In the genomic region with DNA sequence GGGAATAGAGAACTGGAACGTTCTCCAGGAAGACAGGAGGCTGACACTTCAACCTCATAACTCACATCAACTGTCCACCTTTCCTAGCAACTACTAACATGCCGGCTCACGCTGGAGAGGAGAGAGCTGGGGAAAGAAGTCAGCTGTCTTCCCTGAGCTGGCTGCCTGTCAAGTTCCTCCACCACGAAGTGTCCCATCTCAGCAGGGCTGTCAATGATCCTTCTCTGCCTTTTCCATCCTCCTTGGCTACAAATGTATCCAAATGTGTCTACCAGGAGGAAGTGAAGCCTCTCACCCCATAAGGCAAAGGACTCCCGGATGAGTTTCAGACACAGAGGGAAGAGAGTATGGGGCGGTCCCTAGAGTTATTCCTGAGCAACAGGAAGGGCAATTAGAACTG, we compare ENCODE assay signal across 8 mouse cellular contexts. TPM values are rescaled to one million over a fixed set of nuclear protein-coding genes. Genes with fewer than 3 reads are reported as not detected.
DNase-seq lines count a peak whose midpoint lies in the region; ATAC-seq and TF ChIP-seq lines count a peak whose summit lies in the region.

No protein-coding gene starts in this region.

- peak; percentile 29 for DNase-seq in adrenal gland, postnatal 14 days
- no peak for DNase-seq in adrenal gland, adult 8-10 months
- DNase-seq in lung, adult 2 months, result no peak
- DNase-seq in stomach, postnatal 0 days (ENCODE audit: low spot score), result no peak
- DNase-seq in left cerebral cortex, adult 11 months (ENCODE audit: low spot score), result no peak
- DNase-seq in adrenal gland, postnatal 10 days, result no peak

- peak overlapping the region; percentile 70; the same call in 1 of the 2 replicates for H3K4me3 ChIP-seq in lung, embryonic 15.5 days
- H3K4me3 ChIP-seq in lung, adult 2 months (replicated peaks; ENCODE audit: extremely low read depth, low read depth, low read length), result no peak overlapping the region
- no peak overlapping the region for H3K4me3 ChIP-seq in liver, embryonic 12.5 days
- 0 out of 2 replicates have a peak overlapping the region, but pooled peaks have one; percentile 8 for H3K4me3 ChIP-seq in stomach, postnatal 0 days (ENCODE audit: low read depth, low read length)

- TF ChIP-seq EP300 in stomach, postnatal 0 days (optimal IDR thresholded peaks at IDR 0.05), result no peak

- WGBS in lung, embryonic 15.5 days, result 14% methylated on average over 6 of the region's 6 CpGs
- WGBS in lung, adult 2 months, result 24% methylated on average over 6 of the region's 6 CpGs
- WGBS in liver, embryonic 12.5 days (ENCODE audit: insufficient replicate concordance), result 26% methylated on average over 6 of the region's 6 CpGs
- 27% methylated on average over 6 of the region's 6 CpGs for WGBS in stomach, postnatal 0 days

- ATAC-seq in lung, embryonic 15.5 days (ENCODE audit: borderline replicate concordance, extremely low read depth, low FRiP score, low TSS enrichment), result no peak
- ATAC-seq in liver, embryonic 12.5 days, result no peak
- no peak for ATAC-seq in stomach, postnatal 0 days (ENCODE audit: low FRiP score, low TSS enrichment)

- no peaks in the 10 kb centered on the region for H3K9me3 ChIP-seq in lung, embryonic 15.5 days
- H3K9me3 ChIP-seq in liver, embryonic 12.5 days (replicated peaks), result no peaks in the 10 kb centered on the region
- H3K9me3 ChIP-seq in stomach, postnatal 0 days (ENCODE audit: control insufficient read depth, low read length), result no peaks in the 10 kb centered on the region

- TF ChIP-seq CTCF in lung, adult 2 months (IDR thresholded peaks at IDR 0.05; ENCODE audit: insufficient read depth, low read length), result no peak
- no peak for TF ChIP-seq CTCF in stomach, postnatal 0 days (IDR thresholded peaks at IDR 0.05; ENCODE audit: low read depth)

- TF ChIP-seq POLR2A in lung, adult 2 months (IDR thresholded peaks at IDR 0.05; ENCODE audit: borderline replicate concordance, extremely low read depth, low read depth, low read length), result no peak

- no peak overlapping the region for H3K9ac ChIP-seq in lung, embryonic 15.5 days
- H3K9ac ChIP-seq in liver, embryonic 12.5 days, result no peak overlapping the region
- peak overlapping the region; percentile 8; the same call in 1 of the 2 replicates for H3K9ac ChIP-seq in stomach, postnatal 0 days (ENCODE audit: low read length)

- peak overlapping the region; percentile 97 for H3K4me2 ChIP-seq in lung, embryonic 15.5 days
- peak overlapping the region; percentile 72 for H3K4me2 ChIP-seq in liver, embryonic 12.5 days
- peak overlapping the region; percentile 97 for H3K4me2 ChIP-seq in stomach, postnatal 0 days (replicated peaks; ENCODE audit: low read depth)

- peak overlapping the region; percentile 99 for H3K27ac ChIP-seq in lung, embryonic 15.5 days
- no peak overlapping the region; the same call in 1 of the 2 replicates for H3K27ac ChIP-seq in liver, embryonic 12.5 days
- peak overlapping the region; percentile 91 for H3K27ac ChIP-seq in stomach, postnatal 0 days (replicated peaks)

- peaks cover 72% of the 10 kb centered on the region for H3K4me1 ChIP-seq in lung, embryonic 15.5 days
- peaks cover 3% of the 10 kb centered on the region; the same call in 1 of the 2 replicates for H3K4me1 ChIP-seq in lung, adult 2 months (ENCODE audit: control insufficient read depth, insufficient read depth, low read length)
- H3K4me1 ChIP-seq in liver, embryonic 12.5 days, result peaks cover 78% of the 10 kb centered on the region
- H3K4me1 ChIP-seq in stomach, postnatal 0 days (replicated peaks; ENCODE audit: control insufficient read depth, insufficient read depth), result peaks cover 29% of the 10 kb centered on the region

- H3K36me3 ChIP-seq in lung, embryonic 15.5 days, result no peaks in the 10 kb centered on the region
- H3K36me3 ChIP-seq in liver, embryonic 12.5 days, result no peaks in the 10 kb centered on the region
- no peaks in the 10 kb centered on the region for H3K36me3 ChIP-seq in stomach, postnatal 0 days (ENCODE audit: control insufficient read depth, insufficient read depth, low read length)

- H3K27me3 ChIP-seq in lung, embryonic 15.5 days, result no peaks in the 10 kb centered on the region
- peaks cover 94% of the 10 kb centered on the region for H3K27me3 ChIP-seq in liver, embryonic 12.5 days (replicated peaks)
- H3K27me3 ChIP-seq in stomach, postnatal 0 days (ENCODE audit: control insufficient read depth, insufficient read depth, low read length), result no peaks in the 10 kb centered on the region

RNA-seq across cellular contexts. Expression of gene Lrp1, which starts 2.8 kb away (rescaled TPM):
- 138 and 201 TPM in 2 replicates for total RNA-seq in adrenal gland, postnatal 14 days (2021)
- 100 to 1,000 TPM; 212 to 271 (median 242) TPM for total RNA-seq in adrenal gland, adult 8-10 months (2022)
- polyA plus RNA-seq in lung, embryonic 15.5 days (2015; fragmentation: Nextera tagmentation; extraction: Ambion mirVana), result 72.6 and 73.6 TPM in 2 replicates
- polyA plus RNA-seq in lung, adult 2 months (2012; rRNA removed), result 215 and 248 TPM in 2 replicates
- polyA plus RNA-seq in liver, embryonic 12.5 days (2016; fragmentation: Nextera tagmentation; extraction: Ambion mirVana), result 22.8 and 26.5 TPM in 2 replicates
- 32.7 and 37.4 TPM in 2 replicates for polyA plus RNA-seq in stomach, postnatal 0 days (2015; fragmentation: Nextera tagmentation; extraction: Ambion mirVana)
- total RNA-seq in adrenal gland, postnatal 10 days (2021), result 100 to 1,000 TPM; 170 to 208 TPM

RNA-seq across cellular contexts. Expression of gene Stat6, which starts 24.6 kb away (rescaled TPM):
- total RNA-seq in adrenal gland, postnatal 14 days (2021), result 75.0 and 89.4 TPM in 2 replicates
- 100 to 1,000 TPM in 3 of 4 experiments, 10 to 100 TPM in 1; 96.7 to 113 (median 107) TPM for total RNA-seq in adrenal gland, adult 8-10 months (2022)
- polyA plus RNA-seq in lung, embryonic 15.5 days (2015; fragmentation: Nextera tagmentation; extraction: Ambion mirVana), result 33.1 and 37.6 TPM in 2 replicates
- 92.3 and 123 TPM in 2 replicates for polyA plus RNA-seq in lung, adult 2 months (2012; rRNA removed)
- 19.2 and 19.4 TPM in 2 replicates for polyA plus RNA-seq in liver, embryonic 12.5 days (2016; fragmentation: Nextera tagmentation; extraction: Ambion mirVana)
- polyA plus RNA-seq in stomach, postnatal 0 days (2015; fragmentation: Nextera tagmentation; extraction: Ambion mirVana), result 31.4 and 34.6 TPM in 2 replicates
- 10 to 100 TPM; 64.7 to 67.8 TPM for total RNA-seq in adrenal gland, postnatal 10 days (2021)

RNA-seq across cellular contexts. Expression of gene Nemp1, which starts 48.5 kb away (rescaled TPM):
- 9.2 and 9.4 TPM in 2 replicates for total RNA-seq in adrenal gland, postnatal 14 days (2021)
- total RNA-seq in adrenal gland, adult 8-10 months (2022), result 10 to 100 TPM in 2 of 4 experiments, 1 to 10 TPM in 2; 6.3 to 10.6 (median 9.6) TPM
- polyA plus RNA-seq in lung, embryonic 15.5 days (2015; fragmentation: Nextera tagmentation; extraction: Ambion mirVana), result 11.8 TPM in 2 replicates
- polyA plus RNA-seq in lung, adult 2 months (2012; rRNA removed), result 2.7 and 3.6 TPM in 2 replicates
- 7.0 and 8.0 TPM in 2 replicates for polyA plus RNA-seq in liver, embryonic 12.5 days (2016; fragmentation: Nextera tagmentation; extraction: Ambion mirVana)
- 4.1 and 4.5 TPM in 2 replicates for polyA plus RNA-seq in stomach, postnatal 0 days (2015; fragmentation: Nextera tagmentation; extraction: Ambion mirVana)
- 1 to 10 TPM; 7.8 to 9.4 TPM for total RNA-seq in adrenal gland, postnatal 10 days (2021)

RNA-seq across cellular contexts. Expression of gene Nab2, which starts 50.2 kb away (rescaled TPM):
- 23.7 and 24.6 TPM in 2 replicates for total RNA-seq in adrenal gland, postnatal 14 days (2021)
- total RNA-seq in adrenal gland, adult 8-10 months (2022), result 10 to 100 TPM; 20.0 to 33.6 (median 26.8) TPM
- polyA plus RNA-seq in lung, embryonic 15.5 days (2015; fragmentation: Nextera tagmentation; extraction: Ambion mirVana), result 14.2 and 15.4 TPM in 2 replicates
- polyA plus RNA-seq in lung, adult 2 months (2012; rRNA removed), result 32.8 and 35.1 TPM in 2 replicates
- polyA plus RNA-seq in liver, embryonic 12.5 days (2016; fragmentation: Nextera tagmentation; extraction: Ambion mirVana), result 2.6 and 3.4 TPM in 2 replicates
- polyA plus RNA-seq in stomach, postnatal 0 days (2015; fragmentation: Nextera tagmentation; extraction: Ambion mirVana), result 6.8 and 8.9 TPM in 2 replicates
- 10 to 100 TPM; 19.0 to 24.8 TPM for total RNA-seq in adrenal gland, postnatal 10 days (2021)

Comparison
In these comparisons a context has a peak if more than half of its experiments do, and no peak if none do; other contexts are left out.
1. H3K4me3 ChIP-seq: peak in lung, embryonic 15.5 days (single experiment) and stomach, postnatal 0 days (single experiment); none in lung, adult 2 months (single experiment) and liver, embryonic 12.5 days (single experiment).
2. Peak in every context shown above with its lines, with median percentiles within 50 percentile points of each other: H3K4me2 ChIP-seq.